34 mouse cellular contexts compared by ENCODE assay signal in the genomic region with DNA sequence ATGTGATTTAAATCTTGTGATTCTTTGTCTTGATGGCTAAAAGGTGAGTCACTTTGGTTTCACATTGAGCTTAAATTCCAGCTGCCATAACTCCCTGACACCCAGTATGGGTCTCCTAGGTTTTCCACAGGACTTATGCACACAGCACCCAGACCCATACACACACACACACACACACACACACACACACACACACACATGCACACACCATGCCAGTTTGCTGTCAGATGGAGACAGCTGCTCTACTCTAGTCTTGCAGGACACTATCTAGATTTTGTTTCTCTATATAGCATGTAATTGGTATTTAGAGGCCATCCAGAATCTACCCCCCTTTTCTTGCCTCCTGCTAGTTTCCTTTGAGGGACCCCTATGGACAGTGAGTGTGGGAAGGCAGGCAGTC.
"Had no signal": no experiment of that assay in that cellular context is flagged by ENCODE, and none has a peak within 500 bp of the region (broad histone marks: within the 10 kb centered on the region; RNA-seq: fewer than 3 reads in every experiment).

No protein-coding gene starts in this region.

- DNase-seq: heart, postnatal 10 days; heart, postnatal 14 days; heart, postnatal 36 days; heart, postnatal 4 days; kidney, adult 11 months; kidney, adult 18-20 months; kidney, adult 2 months; kidney, adult 8-10 months; kidney, adult 9 months; kidney, postnatal 10 days; kidney, postnatal 14 days; kidney, postnatal 25 days; kidney, postnatal 36 days; kidney, postnatal 4 days; layer of hippocampus, adult 9-11 months; layer of hippocampus, postnatal 36 days had no signal

- H3K27ac ChIP-seq: heart, embryonic 10.5 days; heart, embryonic 13.5 days; heart, embryonic 15.5 days; hindbrain, embryonic 10.5 days; hindbrain, embryonic 12.5 days; hindbrain, embryonic 13.5 days; hindbrain, embryonic 14.5 days; hindbrain, embryonic 15.5 days; hindbrain, postnatal 0 days; intestine, embryonic 15.5 days; kidney, embryonic 15.5 days; kidney, postnatal 0 days; layer of hippocampus, adult 2 months had no signal

- ATAC-seq: hindbrain, embryonic 16.5 days; hindbrain, postnatal 0 days; inflammation-experienced regulatory T-cells, adult 6 months; intestine, embryonic 15.5 days; intestine, postnatal 0 days had no signal

- H3K36me3 ChIP-seq: heart, embryonic 12.5 days; heart, embryonic 15.5 days; hindbrain, embryonic 12.5 days; intestine, embryonic 15.5 days; kidney, embryonic 15.5 days had no signal

- H3K4me1 ChIP-seq: hindbrain, embryonic 13.5 days; hindbrain, embryonic 15.5 days; intestine, embryonic 15.5 days; kidney, embryonic 15.5 days had no signal

- H3K9ac ChIP-seq: heart, embryonic 12.5 days; heart, embryonic 13.5 days; heart, embryonic 15.5 days; hindbrain, embryonic 12.5 days; hindbrain, embryonic 13.5 days; hindbrain, embryonic 14.5 days; hindbrain, embryonic 15.5 days; intestine, embryonic 15.5 days; kidney, embryonic 15.5 days had no signal

- H3K4me3 ChIP-seq: heart, embryonic 10.5 days; heart, embryonic 12.5 days; heart, embryonic 13.5 days; heart, embryonic 15.5 days; hindbrain, embryonic 10.5 days; hindbrain, embryonic 12.5 days; hindbrain, embryonic 13.5 days; hindbrain, embryonic 15.5 days; intestine, embryonic 15.5 days; kidney, embryonic 15.5 days; layer of hippocampus, adult 2 months had no signal

- H3K4me2 ChIP-seq: heart, embryonic 11.5 days; heart, embryonic 12.5 days; heart, embryonic 13.5 days; heart, embryonic 15.5 days; hindbrain, embryonic 12.5 days; hindbrain, embryonic 13.5 days; hindbrain, embryonic 14.5 days; hindbrain, embryonic 15.5 days; intestine, embryonic 15.5 days; kidney, embryonic 15.5 days had no signal

- H3K9me3 ChIP-seq: heart, embryonic 10.5 days; heart, embryonic 15.5 days; hindbrain, embryonic 10.5 days; hindbrain, embryonic 12.5 days; hindbrain, embryonic 13.5 days; hindbrain, embryonic 15.5 days; intestine, embryonic 15.5 days; kidney, embryonic 15.5 days had no signal

- H3K27me3 ChIP-seq: hindbrain, embryonic 12.5 days; hindbrain, embryonic 13.5 days; hindbrain, embryonic 15.5 days; intestine, embryonic 15.5 days had no signal
